Mouse (Mus musculus) heart, embryonic 15.5 days (tissue): Measurements from ENCODE around the gene Tmprss4. TPM values are rescaled to one million over a fixed set of nuclear protein-coding genes. Genes with fewer than 3 reads are reported as not detected.

Source experiments
- ATAC-seq: fragments of 200-750 bp; cut with Nextera tagmentation; replicated peaks from 2 replicates; pipeline ENCODE4 v1.8.0; 2017; ENCODE audit warnings: low read depth, moderate TSS enrichment; ENCODE audit not compliant: insufficient number of reproducible peaks, insufficient read depth, low FRiP score
- H3K27ac ChIP-seq: fragments of 300-500 bp; sonication (generic); 2 replicates; pipeline ENCODE4 v1.5.1; 2015; ENCODE audit warnings: mild to moderate bottlenecking, inconsistent platforms
- H3K27me3 ChIP-seq: fragments of 300-500 bp; sonication (generic); 2 replicates; pipeline ENCODE4 v1.6.1; 2015; ENCODE audit warnings: inconsistent platforms
- H3K36me3 ChIP-seq: fragments of 300-500 bp; sonication (generic); 2 replicates; pipeline ENCODE4 v1.6.1; 2015; ENCODE audit warnings: mild to moderate bottlenecking, inconsistent platforms
- H3K4me1 ChIP-seq: fragments of 300-500 bp; sonication (generic); replicated peaks from 2 replicates; pipeline ENCODE4 v1.6.1; 2015; ENCODE audit warnings: inconsistent platforms
- H3K4me2 ChIP-seq: fragments of 300-500 bp; sonication (generic); 2 replicates; pipeline ENCODE4 v1.6.1; 2015; ENCODE audit warnings: inconsistent platforms, mild to moderate bottlenecking, moderate library complexity
- H3K4me3 ChIP-seq: fragments of 300-500 bp; sonication (generic); 2 replicates; pipeline ENCODE4 v1.5.1; 2015; ENCODE audit warnings: mild to moderate bottlenecking, inconsistent platforms
- H3K9ac ChIP-seq: fragments of 300-500 bp; sonication (generic); 2 replicates; pipeline ENCODE4 v1.6.1; 2015; ENCODE audit warnings: mild to moderate bottlenecking, inconsistent platforms
- H3K9me3 ChIP-seq: fragments of 300-500 bp; sonication (generic); replicated peaks from 2 replicates; pipeline ENCODE4 v1.6.1; 2016; ENCODE audit warnings: inconsistent platforms
- WGBS: fragments of 180-500 bp; shearing (Covaris S2); methylation state at CpG from one replicate; pipeline ENCODE4 v1.1.7; 2015; ENCODE audit warnings: mixed read lengths; 5-methylcytosine and 5-hydroxymethylcytosine counted together
- polyA plus RNA-seq: library from polyadenylated mRNA; unstranded; fragments of >200 nt; fragmentation: Nextera tagmentation; extraction: Ambion mirVana; gene quantifications from 2 replicates; pipeline ENCODE4 v1.2.1, GENCODE M21; 2015

The Tmprss4 gene
- polyA plus RNA-seq, 1 experiment from 2014 or later: 0.21 TPM

DNA sequence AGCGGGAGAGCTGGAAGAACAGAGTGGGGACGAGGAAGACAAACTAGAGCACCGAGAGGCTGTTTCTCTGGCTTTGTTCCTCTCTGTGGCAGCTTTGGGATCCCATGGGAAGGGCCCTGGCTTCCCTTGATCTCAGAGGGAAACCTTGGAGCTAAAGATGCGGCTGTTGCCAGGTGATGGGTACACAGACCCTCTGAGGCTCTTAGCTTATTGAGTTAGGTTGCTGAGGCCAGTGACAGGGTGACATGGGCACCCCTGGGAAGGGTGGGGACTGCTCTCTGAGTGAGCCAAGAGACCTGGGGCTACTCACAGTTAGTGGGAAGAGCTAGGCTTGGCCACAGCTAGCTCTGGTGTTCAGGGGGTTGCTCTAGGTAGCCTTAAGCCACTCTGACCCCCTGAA, 8.4 kb downstream of the Tmprss4 start:
- ATAC-seq: no peak
- 73% methylated on average over 4 of the region's 4 CpGs for WGBS
- no peak overlapping the region for H3K9ac ChIP-seq

DNA sequence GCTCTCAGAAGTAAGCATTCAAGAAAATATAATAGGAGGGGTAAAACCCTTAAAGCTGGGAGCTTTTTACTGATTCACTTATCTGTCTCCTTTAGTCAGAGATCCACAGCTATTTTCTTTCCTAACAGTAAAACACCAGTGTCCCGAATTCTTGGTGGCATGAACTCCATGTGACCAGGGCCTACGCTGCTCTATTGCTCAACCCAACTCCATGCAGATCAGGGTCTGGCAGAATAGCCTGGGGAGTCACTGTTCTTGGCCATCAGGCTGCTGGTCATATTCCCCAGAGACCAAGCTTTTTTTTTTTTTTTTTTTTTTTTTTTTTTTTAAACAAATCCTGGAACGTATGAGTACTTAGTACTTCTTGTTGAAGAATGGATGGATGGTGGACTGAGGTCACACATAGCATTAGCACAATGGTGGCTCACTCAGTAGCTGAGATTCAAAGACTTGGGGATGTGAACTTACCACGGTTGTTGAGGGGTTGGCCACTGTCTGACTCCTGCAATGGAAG, 14.2 kb downstream of the Tmprss4 start:
- Histone ChIP-seq H3K27me3 (peaks cover 4% of the 10 kb centered on the region; the same call in 1 of the 2 replicates), H3K4me1 (no peaks in the 10 kb centered on the region), H3K9me3 (no peaks in the 10 kb centered on the region), H3K27ac (no peak overlapping the region; the same call in 1 of the 2 replicates), H3K4me2 (no peak overlapping the region), H3K9ac (no peak overlapping the region), H3K4me3 (no peak overlapping the region), H3K36me3 (no peaks in the 10 kb centered on the region)
- ATAC-seq: no peak
- WGBS: 80% methylated on average over 4 of the region's 4 CpGs

More for the DNA sequence above, 8.4 kb downstream of the Tmprss4 start:
- H3K4me3 ChIP-seq: no peak overlapping the region
- no peaks in the 10 kb centered on the region for H3K9me3 ChIP-seq
- no peak overlapping the region for H3K4me2 ChIP-seq
- H3K27ac ChIP-seq: no peak overlapping the region
- H3K36me3 ChIP-seq: no peaks in the 10 kb centered on the region
- peaks cover 18% of the 10 kb centered on the region; the same call in 1 of the 2 replicates for H3K27me3 ChIP-seq
- H3K4me1 ChIP-seq: no peaks in the 10 kb centered on the region

DNA sequence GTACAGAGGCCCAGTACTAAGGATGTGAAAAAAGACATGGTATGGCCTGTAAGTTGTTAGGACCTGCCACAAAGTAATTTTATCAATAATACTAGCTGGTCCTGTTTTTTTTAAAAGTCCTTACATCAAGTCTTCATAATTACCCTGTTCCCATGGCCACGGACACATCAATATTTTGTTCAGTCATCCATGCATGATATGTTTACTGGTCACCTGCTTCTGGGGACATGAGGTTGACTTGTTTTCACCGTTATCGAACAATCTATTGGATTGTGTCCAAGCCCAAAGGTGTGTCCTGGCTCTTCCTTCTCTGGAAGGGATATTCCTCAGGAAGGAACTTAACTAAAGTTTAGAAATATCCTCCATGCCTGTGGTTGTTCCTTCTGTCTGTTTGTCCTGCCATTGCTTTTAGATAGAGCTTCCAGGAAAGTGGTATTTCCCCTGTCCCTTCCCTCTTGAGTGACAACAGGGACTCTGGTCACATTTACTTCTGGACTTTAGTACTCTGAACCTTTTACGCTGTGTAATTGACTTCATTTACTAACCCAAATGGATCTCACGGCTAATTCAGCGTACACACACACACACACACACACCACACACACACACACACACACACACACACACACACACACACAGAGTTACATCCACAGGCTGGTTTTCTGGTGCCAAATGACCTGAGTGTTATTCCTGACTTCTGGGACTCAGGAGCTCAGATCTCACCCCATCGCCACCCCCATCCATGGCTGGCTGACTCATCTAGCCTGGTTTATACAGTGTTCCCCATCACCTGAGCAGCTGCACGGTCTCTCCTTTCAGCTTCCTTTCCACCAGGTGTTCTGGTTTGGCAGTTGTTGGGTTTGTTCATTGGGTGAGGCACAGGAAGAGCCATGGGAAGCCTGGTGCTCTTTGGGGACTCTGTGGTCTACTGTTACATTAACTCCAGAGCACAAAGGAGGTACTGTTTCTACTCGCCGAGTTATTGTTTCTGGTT, 15.0 kb downstream of the Tmprss4 start:
- no peaks in the 10 kb centered on the region for H3K4me1 ChIP-seq
- no peak overlapping the region for H3K9ac ChIP-seq
- H3K4me2 ChIP-seq: no peak overlapping the region
- H3K4me3 ChIP-seq: no peak overlapping the region
- no peak overlapping the region; the same call in 1 of the 2 replicates for H3K27ac ChIP-seq
- ATAC-seq: no peak
- 81% methylated on average over 10 of the region's 10 CpGs for WGBS
- no peaks in the 10 kb centered on the region for H3K27me3 ChIP-seq
- no peaks in the 10 kb centered on the region for H3K9me3 ChIP-seq
- H3K36me3 ChIP-seq: no peaks in the 10 kb centered on the region

DNA sequence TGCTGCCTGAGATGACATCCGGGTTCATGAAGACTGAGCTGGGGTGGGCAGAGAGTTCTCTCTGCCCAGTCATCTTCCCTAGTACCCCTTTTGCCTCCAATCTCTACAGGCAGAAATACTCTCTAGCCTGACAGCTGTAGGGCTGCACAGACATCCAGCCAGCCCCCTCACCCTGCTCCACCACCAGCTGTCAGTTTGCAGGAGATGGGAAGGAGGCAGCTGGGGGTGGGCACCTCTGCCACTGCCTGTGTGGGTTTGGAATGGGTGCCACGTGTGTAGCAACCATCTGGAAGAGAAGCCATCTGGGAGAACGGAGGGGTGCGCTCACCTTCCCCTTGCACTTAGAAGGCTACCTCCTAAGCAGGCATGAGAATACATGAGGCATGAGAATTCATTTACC, 18.6 kb downstream of the Tmprss4 start:
- WGBS: 77% methylated on average over 4 of the region's 4 CpGs
- no peaks in the 10 kb centered on the region for H3K36me3 ChIP-seq
- H3K4me2 ChIP-seq: no peak overlapping the region
- H3K27me3 ChIP-seq: no peaks in the 10 kb centered on the region
- no peaks in the 10 kb centered on the region for H3K9me3 ChIP-seq
- no peaks in the 10 kb centered on the region for H3K4me1 ChIP-seq
- no peak for ATAC-seq
- H3K27ac ChIP-seq: no peak overlapping the region
- no peak overlapping the region for H3K9ac ChIP-seq
- H3K4me3 ChIP-seq: no peak overlapping the region

- Histone ChIP-seq H3K4me1 (no peaks in the 10 kb centered on the region), H3K27me3 (no peaks in the 10 kb centered on the region), H3K9ac (no peak overlapping the region), H3K4me2 (no peak overlapping the region), H3K36me3 (no peaks in the 10 kb centered on the region), H3K27ac (no peak overlapping the region), H3K9me3 (no peaks in the 10 kb centered on the region), H3K4me3 (no peak overlapping the region)
- ATAC-seq: no peak
- WGBS: 67% methylated on average over 6 of the region's 6 CpGs
These were observed 20.6 kb downstream of the Tmprss4 start for GRCm38 (mm10) chr9:45183266-45183665.

- Histone ChIP-seq H3K27me3 (no peaks in the 10 kb centered on the region), H3K36me3 (no peaks in the 10 kb centered on the region), H3K27ac (no peak overlapping the region), H3K9me3 (no peaks in the 10 kb centered on the region), H3K4me2 (no peak overlapping the region), H3K4me3 (no peak overlapping the region), H3K9ac (no peak overlapping the region), H3K4me1 (no peaks in the 10 kb centered on the region)
- ATAC-seq: no peak
- WGBS: 51% methylated on average over 3 of the region's 3 CpGs
These were observed 21.4 kb downstream of the Tmprss4 start for GRCm38 (mm10) chr9:45182521-45182920.

- Histone ChIP-seq H3K9me3 (no peaks in the 10 kb centered on the region), H3K27me3 (no peaks in the 10 kb centered on the region), H3K36me3 (no peaks in the 10 kb centered on the region), H3K27ac (no peak within 1 kb of the TSS), H3K4me2 (no peak within 1 kb of the TSS), H3K9ac (no peak within 1 kb of the TSS), H3K4me3 (no peak within 1 kb of the TSS), H3K4me1 (no peaks in the 10 kb centered on the region)
- no peak for ATAC-seq
- 17% methylated on average over 2 of the region's 2 CpGs for WGBS
These were observed 22.1 kb downstream of the Tmprss4 start, which contains the start of gene BC049352 for GRCm38 (mm10) chr9:45181770-45182169. Gene BC049352 (plus strand): TSS chr9:45182007.

- 64% methylated on average over 5 of the region's 5 CpGs for WGBS
- H3K27me3 ChIP-seq: no peaks in the 10 kb centered on the region; the same call in 1 of the 2 replicates
These were observed 24.6 kb downstream of the Tmprss4 start for GRCm38 (mm10) chr9:45179282-45179681.

GRCm38 (mm10) chr9:45173475-45173874, 30.4 kb downstream of the Tmprss4 start:
- Histone ChIP-seq H3K4me1 (no peaks in the 10 kb centered on the region), H3K9ac (no peak overlapping the region), H3K4me2 (no peak overlapping the region), H3K36me3 (no peaks in the 10 kb centered on the region), H3K27ac (no peak overlapping the region), H3K27me3 (no peaks in the 10 kb centered on the region; the same call in 1 of the 2 replicates), H3K4me3 (no peak overlapping the region), H3K9me3 (no peaks in the 10 kb centered on the region)
- no peak for ATAC-seq
- WGBS: 63% methylated on average over 3 of the region's 3 CpGs

More at GRCm38 (mm10) chr9:45179282-45179681, 24.6 kb downstream of the Tmprss4 start:
- ATAC-seq: no peak
- no peak overlapping the region for H3K4me3 ChIP-seq
- no peak overlapping the region for H3K27ac ChIP-seq
- H3K4me2 ChIP-seq: no peak overlapping the region
- H3K9ac ChIP-seq: no peak overlapping the region
- no peaks in the 10 kb centered on the region for H3K36me3 ChIP-seq
- no peaks in the 10 kb centered on the region for H3K9me3 ChIP-seq
- no peaks in the 10 kb centered on the region for H3K4me1 ChIP-seq

- H3K4me1 ChIP-seq: no peaks in the 10 kb centered on the region
- no peak overlapping the region for H3K27ac ChIP-seq
- no peak overlapping the region for H3K9ac ChIP-seq
- no peak for ATAC-seq
- no peaks in the 10 kb centered on the region for H3K36me3 ChIP-seq
- H3K9me3 ChIP-seq: no peaks in the 10 kb centered on the region
- WGBS: 67% methylated on average over 1 of the region's 1 CpGs
- H3K4me2 ChIP-seq: no peak overlapping the region
- no peak overlapping the region for H3K4me3 ChIP-seq
- H3K27me3 ChIP-seq: no peaks in the 10 kb centered on the region; the same call in 1 of the 2 replicates
These were observed 32.8 kb downstream of the Tmprss4 start for GRCm38 (mm10) chr9:45171073-45171610.

DNA sequence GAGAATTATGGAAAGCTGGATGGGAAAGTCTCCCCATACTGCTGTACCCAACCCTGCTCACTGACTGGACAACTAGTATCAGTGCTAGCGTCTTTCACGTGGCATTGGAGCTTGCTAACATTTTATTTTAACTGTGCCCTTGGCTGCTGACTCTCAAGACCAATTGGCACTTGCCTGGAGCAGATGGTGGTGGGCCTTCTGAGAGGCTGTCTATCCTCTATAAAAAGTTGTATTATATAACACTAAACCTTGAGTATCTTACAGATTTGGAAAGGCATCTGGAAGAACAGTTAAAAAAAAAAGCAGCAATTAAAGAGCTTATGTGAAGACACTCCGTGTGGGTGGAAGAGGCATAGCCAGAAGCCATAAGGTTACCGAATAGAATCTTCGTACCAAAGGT, 33.7 kb downstream of the Tmprss4 start:
- Histone ChIP-seq H3K4me2 (no peak overlapping the region), H3K4me3 (no peak overlapping the region), H3K27ac (no peak overlapping the region), H3K9ac (no peak overlapping the region), H3K9me3 (no peaks in the 10 kb centered on the region), H3K36me3 (no peaks in the 10 kb centered on the region), H3K4me1 (no peaks in the 10 kb centered on the region), H3K27me3 (no peaks in the 10 kb centered on the region; the same call in 1 of the 2 replicates)
- 83% methylated on average over 5 of the region's 5 CpGs for WGBS
- ATAC-seq: no peak
